Mouse (Mus musculus) cortical plate, adult 2 months (tissue): Measurements from ENCODE around the gene Eif3l.

ENCODE experiments used
- CTCF ChIP-seq: fragments of 200-500 bp; IDR thresholded peaks from 2 replicates; pipeline ENCODE4 v1.5.1; 2011; ENCODE audit warnings: mild to moderate bottlenecking, control low read depth, low read length; ENCODE audit not compliant: insufficient read depth; ENCODE audit errors: extremely low read depth
- POLR2A ChIP-seq: fragments of 200-500 bp; IDR thresholded peaks from 2 replicates; pipeline ENCODE4 v1.6.1; 2011; ENCODE audit warnings: mild to moderate bottlenecking, low read length, control low read depth; ENCODE audit not compliant: insufficient read depth; ENCODE audit errors: extremely low read depth

DNA sequence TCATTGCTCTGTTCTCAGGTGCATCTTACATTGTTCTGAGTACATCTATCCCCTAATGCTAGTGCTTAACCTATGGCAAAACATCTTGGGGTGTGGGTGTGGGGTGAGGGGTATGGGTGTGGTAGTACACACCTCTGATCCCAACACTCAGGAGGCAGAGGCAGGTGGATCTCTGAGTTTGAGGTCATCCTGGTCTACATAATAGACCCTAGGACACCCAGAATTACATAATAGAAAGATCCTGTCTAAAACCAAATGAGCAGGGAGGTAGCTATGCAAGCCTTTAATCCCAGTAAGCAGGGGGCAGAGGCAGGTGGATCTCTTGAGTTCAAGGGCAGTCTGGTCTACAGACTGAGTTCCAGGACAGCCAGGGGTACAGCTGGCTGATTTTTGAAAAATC is 1.2 kb upstream of the Eif3l start:
- no peak for TF ChIP-seq POLR2A
- TF ChIP-seq CTCF, result no peak
